Mouse (Mus musculus) neural tube, embryonic 11.5 days (tissue): ENCODE results near the gene Snx17. TPM values are rescaled to one million over a fixed set of nuclear protein-coding genes. Genes with fewer than 3 reads are reported as not detected.
"Not testable (repeated sequence)": the region's sequence is repeated elsewhere in the genome, so short reads cannot be mapped to it uniquely, and the experiment has no call there.

Experiments used
- ATAC-seq: fragments of 200-750 bp; cut with Nextera tagmentation; 2 replicates; pipeline ENCODE4 v1.8.0; 2017; ENCODE audit warnings: moderate number of reproducible peaks, mild to moderate bottlenecking, moderate TSS enrichment, moderate library complexity; ENCODE audit not compliant: insufficient read depth, low FRiP score, low TSS enrichment
- DNase-seq: peaks from one replicate; pipeline ENCODE4 v3.0.0-alpha.2; 2015; ENCODE audit warnings: low spot score
- H3K27ac ChIP-seq: fragments of 300-500 bp; sonication (generic); 2 replicates; pipeline ENCODE4 v1.5.1; 2014; ENCODE audit warnings: low read depth, mild to moderate bottlenecking, low read length
- H3K27me3 ChIP-seq: fragments of 300-500 bp; sonication (generic); 2 replicates; pipeline ENCODE4 v1.6.1; 2014; ENCODE audit warnings: mild to moderate bottlenecking, low read length, mixed read lengths; ENCODE audit not compliant: control insufficient read depth, insufficient read depth
- H3K36me3 ChIP-seq: fragments of 300-500 bp; sonication (generic); 2 replicates; pipeline ENCODE4 v1.6.1; 2014; ENCODE audit warnings: mild to moderate bottlenecking, low read length, moderate library complexity, mixed read lengths; ENCODE audit not compliant: control insufficient read depth, insufficient read depth
- H3K4me1 ChIP-seq: fragments of 300-500 bp; sonication (generic); 2 replicates; pipeline ENCODE4 v1.6.1; 2014; ENCODE audit warnings: low read length, mixed read lengths; ENCODE audit not compliant: control insufficient read depth, insufficient read depth
- H3K4me2 ChIP-seq: fragments of 300-500 bp; sonication (generic); 2 replicates; pipeline ENCODE4 v1.6.1; 2014; ENCODE audit warnings: low read depth, mild to moderate bottlenecking, moderate library complexity
- H3K4me3 ChIP-seq: fragments of 300-500 bp; sonication (generic); 2 replicates; pipeline ENCODE4 v1.5.1; 2014; ENCODE audit warnings: low read depth, low read length
- H3K9ac ChIP-seq: fragments of 300-500 bp; sonication (generic); 2 replicates; pipeline ENCODE4 v1.6.1; 2014; ENCODE audit warnings: mild to moderate bottlenecking, low read length
- H3K9me3 ChIP-seq: fragments of 300-500 bp; sonication (generic); 2 replicates; pipeline ENCODE4 v1.6.1; 2016; ENCODE audit warnings: low read length; ENCODE audit not compliant: control insufficient read depth
- WGBS: fragments of 180-500 bp; shearing (Covaris S2); extraction: QIAGEN DNeasy Blood & Tissue Kit; methylation state at CpG from one replicate; pipeline ENCODE4 v1.1.7; 2014; 5-methylcytosine and 5-hydroxymethylcytosine counted together
- polyA plus RNA-seq: library from polyadenylated mRNA; unstranded; fragments of >200 nt; fragmentation: Nextera tagmentation; extraction: Ambion mirVana; gene quantifications from 2 replicates; pipeline ENCODE4 v1.2.1, GENCODE M21; 2014

Gene Snx17
- polyA plus RNA-seq, 1 experiment from 2014 or later = 134 TPM

DNA sequence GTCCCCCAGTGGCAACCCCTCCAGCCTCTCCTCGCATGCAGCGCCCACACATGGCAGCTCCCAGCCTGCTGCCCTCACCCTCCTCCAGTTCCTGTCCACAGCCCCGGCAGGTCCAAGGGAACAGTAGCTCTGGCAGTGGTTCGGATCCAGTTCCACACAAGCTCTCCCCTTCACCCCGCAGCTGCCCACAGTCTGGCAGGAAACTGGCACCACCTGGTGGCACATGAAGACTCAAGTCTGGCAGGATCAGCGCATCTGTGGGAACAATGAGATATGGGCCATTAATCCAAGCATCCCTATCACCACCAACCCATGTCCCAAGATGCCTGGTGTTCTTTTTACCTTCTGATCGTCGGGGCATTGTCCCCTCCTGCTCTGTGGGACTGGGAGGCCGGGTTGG, 6.9 kb downstream of the Snx17 start:
- H3K4me2 ChIP-seq = no peak overlapping the region
- peaks cover 14% of the 10 kb centered on the region; the same call in 1 of the 2 replicates for H3K4me1 ChIP-seq
- peaks cover 37% of the 10 kb centered on the region for H3K36me3 ChIP-seq
- peaks cover 5% of the 10 kb centered on the region for H3K9me3 ChIP-seq
- no peak for ATAC-seq
- 87% methylated on average over 9 of the region's 9 CpGs for WGBS
- no peak for DNase-seq
- peak overlapping the region; percentile 12; the same call in 1 of the 2 replicates for H3K4me3 ChIP-seq
- H3K9ac ChIP-seq = no peak overlapping the region
- H3K27ac ChIP-seq = no peak overlapping the region; the same call in 1 of the 2 replicates
- H3K27me3 ChIP-seq = no peaks in the 10 kb centered on the region

DNA sequence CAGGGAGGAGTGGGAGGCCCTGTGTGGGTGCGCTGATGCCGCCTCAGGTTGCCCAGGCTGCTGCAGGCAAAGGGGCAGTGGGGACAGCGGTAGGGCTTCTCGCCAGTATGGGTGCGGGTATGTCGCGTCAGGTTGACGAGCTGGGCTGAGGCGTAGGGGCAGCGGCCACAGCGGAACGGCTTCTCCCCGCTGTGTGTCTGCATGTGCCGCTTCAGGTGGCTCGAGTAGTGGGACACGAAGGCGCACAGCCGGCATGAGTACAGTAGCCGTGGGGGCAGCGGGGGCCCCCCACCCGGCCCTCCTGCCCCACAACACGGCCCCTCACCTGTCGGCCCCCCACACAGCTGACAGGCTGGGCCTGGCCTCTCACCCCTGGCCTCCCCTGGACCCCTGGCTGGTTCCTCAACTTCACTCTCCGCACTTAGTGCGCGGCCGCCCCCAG, 7.3 kb downstream of the Snx17 start:
- H3K4me1 ChIP-seq = peaks cover 14% of the 10 kb centered on the region; the same call in 1 of the 2 replicates
- DNase-seq (no peak), ATAC-seq (no peak)
- H3K4me2 ChIP-seq = peak overlapping the region; percentile 89; the same call in 1 of the 2 replicates
- H3K27me3 ChIP-seq = no peaks in the 10 kb centered on the region
- H3K36me3 ChIP-seq = peaks cover 37% of the 10 kb centered on the region
- H3K4me3 ChIP-seq = peak overlapping the region; percentile 12; the same call in 1 of the 2 replicates
- WGBS = 90% methylated on average over 27 of the region's 27 CpGs
- H3K9ac ChIP-seq = no peak overlapping the region
- H3K9me3 ChIP-seq = peaks cover 5% of the 10 kb centered on the region
- no peak overlapping the region; the same call in 1 of the 2 replicates for H3K27ac ChIP-seq

DNA sequence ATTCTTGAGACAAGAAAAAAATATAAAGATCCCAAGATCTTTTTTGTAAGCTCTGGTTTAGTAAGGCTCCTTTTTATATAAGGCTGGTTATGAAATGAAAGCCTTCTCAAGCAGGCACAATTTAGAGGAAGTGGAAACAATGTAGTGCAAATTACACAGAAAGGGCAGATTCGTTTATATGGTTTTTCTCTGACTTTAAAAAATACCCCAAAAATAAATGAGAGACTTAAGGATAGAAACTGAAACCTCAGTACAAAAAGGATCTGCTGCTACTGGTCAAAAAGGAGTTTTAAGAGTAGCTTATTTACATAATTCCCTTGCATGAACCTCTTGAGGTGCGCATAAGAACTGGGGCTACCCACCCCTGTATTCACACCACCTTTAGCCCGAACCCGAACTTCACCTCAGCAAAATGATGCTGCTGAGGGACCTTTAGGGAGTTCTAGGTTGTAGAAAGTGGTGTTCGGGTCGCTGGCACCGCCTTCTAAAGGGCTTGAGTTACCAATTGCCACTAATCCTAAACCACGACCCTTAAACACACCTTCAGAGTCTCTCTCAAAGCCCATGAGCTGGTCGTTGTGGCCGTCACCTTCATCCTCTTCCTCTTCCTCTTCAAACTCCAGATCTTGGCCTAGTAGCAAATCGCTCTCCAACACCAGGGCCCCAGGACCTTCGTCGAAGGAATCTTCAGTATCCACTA, 8.2 kb downstream of the Snx17 start:
- Histone ChIP-seq H3K9ac (peak overlapping the region; percentile 88), H3K36me3 (peaks cover 39% of the 10 kb centered on the region), H3K27me3 (no peaks in the 10 kb centered on the region), H3K9me3 (peaks cover 5% of the 10 kb centered on the region), H3K27ac (peak overlapping the region; percentile 57; the same call in 1 of the 2 replicates), H3K4me2 (peak overlapping the region; percentile 89), H3K4me1 (peaks cover 14% of the 10 kb centered on the region; the same call in 1 of the 2 replicates), H3K4me3 (peak overlapping the region; percentile 81)
- no peak for ATAC-seq
- 24% methylated on average over 13 of the region's 13 CpGs for WGBS
- DNase-seq = no peak

DNA sequence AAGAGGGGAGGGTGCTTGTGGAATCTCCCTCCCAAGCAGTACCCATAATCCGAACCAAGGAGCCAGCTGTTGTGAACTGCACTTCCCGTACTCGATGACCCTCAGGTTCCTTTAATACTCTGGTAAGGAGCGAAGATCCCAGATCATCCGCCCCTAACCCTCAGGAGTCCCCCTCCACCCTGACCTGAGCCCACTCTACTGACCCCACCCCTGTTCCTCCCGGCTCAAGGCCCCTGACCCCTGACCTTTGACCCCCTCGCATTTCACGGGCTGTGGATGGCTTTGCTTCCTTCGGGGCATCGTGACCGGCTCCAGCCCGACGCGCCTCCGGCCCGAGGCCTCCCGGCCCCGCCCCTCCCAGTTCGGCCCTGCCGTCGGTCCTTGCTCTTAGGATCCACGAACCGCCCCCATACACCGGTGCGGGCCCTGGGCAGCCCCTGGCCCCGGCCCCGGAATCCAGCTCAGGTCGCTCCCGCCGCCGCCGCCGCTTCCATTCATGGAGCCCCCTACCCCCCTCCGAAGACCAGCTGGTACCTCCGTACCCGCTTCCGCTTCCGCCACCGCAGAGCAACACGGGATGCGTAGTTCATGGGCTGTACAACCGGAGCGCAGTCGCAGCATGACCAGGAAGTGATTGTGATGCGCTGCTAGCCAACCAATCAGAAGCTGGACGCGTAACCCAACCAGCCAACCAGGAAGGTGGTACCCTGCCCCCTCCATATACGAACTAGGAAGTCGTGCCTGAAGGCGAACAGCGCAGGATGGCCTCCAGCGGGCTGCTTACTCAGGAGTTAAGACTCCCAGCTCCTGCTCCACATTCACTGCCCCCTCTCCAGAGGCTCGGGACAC, 8.9 kb downstream of the Snx17 start, which contains the start of gene Zfp513:
Gene Zfp513, minus strand, starts transcription at position 562 of the 849 bp plus-strand sequence.
- Histone ChIP-seq H3K9me3 (peaks cover 5% of the 10 kb centered on the region), H3K36me3 (peaks cover 36% of the 10 kb centered on the region)
- ATAC-seq = peak; percentile 96

DNA sequence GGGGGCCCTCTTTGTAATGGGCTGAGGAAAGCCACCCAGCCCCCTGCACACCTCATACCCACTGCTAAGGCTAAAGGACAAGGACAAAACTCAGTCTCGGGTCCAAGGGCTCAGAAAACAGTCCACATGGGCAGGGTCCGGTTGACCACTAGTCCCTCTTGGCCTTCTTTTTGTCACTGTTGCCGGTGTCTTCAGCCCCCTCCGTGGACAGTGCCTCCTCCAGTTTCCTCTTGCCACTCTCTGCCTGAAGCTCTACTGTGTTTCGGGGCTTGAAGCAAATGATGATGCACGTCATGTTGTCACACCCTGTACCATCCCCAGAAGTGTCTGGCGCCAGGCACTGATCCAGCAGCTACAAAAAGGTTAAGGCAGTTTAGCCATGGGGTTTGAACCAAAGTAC, 9.9 kb downstream of the Snx17 start:
- Histone ChIP-seq H3K4me2 (peak overlapping the region; percentile 70), H3K9me3 (peaks cover 5% of the 10 kb centered on the region), H3K9ac (peak overlapping the region; percentile 67; the same call in 1 of the 2 replicates), H3K36me3 (peaks cover 33% of the 10 kb centered on the region), H3K27ac (peak overlapping the region; percentile 76; the same call in 1 of the 2 replicates), H3K4me1 (peaks cover 14% of the 10 kb centered on the region; the same call in 1 of the 2 replicates), H3K4me3 (peak overlapping the region; percentile 81), H3K27me3 (no peaks in the 10 kb centered on the region)
- 80% methylated on average over 7 of the region's 7 CpGs for WGBS
- no peak for DNase-seq
- ATAC-seq = no peak

More for the DNA sequence above, 8.9 kb downstream of the Snx17 start, which contains the start of gene Zfp513:
- H3K27me3 ChIP-seq = no peaks in the 10 kb centered on the region
- under 1% methylated on average over 53 of the region's 53 CpGs for WGBS
- peak within 1 kb of the TSS; percentile 81 for H3K4me3 ChIP-seq
- H3K27ac ChIP-seq = peak within 1 kb of the TSS; percentile 76
- H3K4me2 ChIP-seq = peak within 1 kb of the TSS; percentile 89
- peaks cover 14% of the 10 kb centered on the region; the same call in 1 of the 2 replicates for H3K4me1 ChIP-seq
- peak; percentile 96 for DNase-seq
- H3K9ac ChIP-seq = peak within 1 kb of the TSS; percentile 88

DNA sequence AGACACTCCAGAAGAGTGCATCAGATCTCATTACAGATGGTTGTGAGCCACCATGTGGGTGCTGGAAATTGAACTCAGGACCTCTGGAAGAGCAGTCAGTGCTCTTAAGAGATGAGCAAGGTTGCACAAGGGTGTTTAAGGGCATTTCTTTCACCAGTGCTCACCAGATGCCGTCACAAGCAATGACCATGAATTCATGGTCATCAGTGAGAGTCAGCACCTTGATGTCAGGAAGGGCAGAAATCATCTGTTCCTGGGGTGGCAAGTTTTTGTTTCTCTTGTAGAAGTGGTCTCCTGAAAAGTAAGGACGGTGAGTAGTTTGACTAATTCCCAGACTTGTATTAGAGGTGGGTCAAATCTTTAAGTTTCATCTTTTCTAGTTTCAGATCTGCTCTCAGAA, 10.8 kb downstream of the Snx17 start:
- no peak overlapping the region for H3K4me3 ChIP-seq

DNA sequence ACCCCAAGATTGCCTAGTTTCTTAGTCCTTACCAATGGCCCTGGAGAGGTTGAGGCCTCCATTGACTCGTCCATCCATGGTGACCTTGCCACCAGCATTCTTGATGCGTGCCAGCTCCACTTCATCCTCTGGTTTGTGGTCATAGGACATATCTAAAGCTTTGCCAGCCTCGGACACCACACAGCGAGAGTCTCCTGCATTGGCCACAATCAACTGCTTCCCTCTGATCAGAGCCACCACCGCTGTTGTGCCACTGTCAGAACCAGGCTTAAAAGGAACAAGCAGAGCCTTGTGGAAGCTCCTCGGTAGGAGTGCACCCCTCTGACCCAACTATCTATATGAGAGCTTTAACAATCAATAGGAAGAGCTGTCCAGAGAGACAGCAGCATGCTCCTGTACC, 11.4 kb downstream of the Snx17 start:
- no peaks in the 10 kb centered on the region for H3K27me3 ChIP-seq
- peaks cover 14% of the 10 kb centered on the region; the same call in 1 of the 2 replicates for H3K4me1 ChIP-seq
- no peak for ATAC-seq
- H3K9me3 ChIP-seq = peaks cover 5% of the 10 kb centered on the region
- H3K9ac ChIP-seq = no peak overlapping the region
- WGBS = 95% methylated on average over 6 of the region's 6 CpGs
- peaks cover 24% of the 10 kb centered on the region for H3K36me3 ChIP-seq
- no peak overlapping the region for H3K4me2 ChIP-seq
- DNase-seq = no peak
- no peak overlapping the region for H3K27ac ChIP-seq
- H3K4me3 ChIP-seq = no peak overlapping the region

More for the DNA sequence above, 10.8 kb downstream of the Snx17 start:
- no peak for ATAC-seq
- H3K9me3 ChIP-seq = peaks cover 5% of the 10 kb centered on the region
- no peak overlapping the region for H3K27ac ChIP-seq
- peaks cover 29% of the 10 kb centered on the region for H3K36me3 ChIP-seq
- no peak overlapping the region for H3K9ac ChIP-seq
- H3K4me1 ChIP-seq = peaks cover 14% of the 10 kb centered on the region; the same call in 1 of the 2 replicates
- no peaks in the 10 kb centered on the region for H3K27me3 ChIP-seq
- H3K4me2 ChIP-seq = no peak overlapping the region
- 89% methylated on average over 2 of the region's 2 CpGs for WGBS
- DNase-seq = no peak

DNA sequence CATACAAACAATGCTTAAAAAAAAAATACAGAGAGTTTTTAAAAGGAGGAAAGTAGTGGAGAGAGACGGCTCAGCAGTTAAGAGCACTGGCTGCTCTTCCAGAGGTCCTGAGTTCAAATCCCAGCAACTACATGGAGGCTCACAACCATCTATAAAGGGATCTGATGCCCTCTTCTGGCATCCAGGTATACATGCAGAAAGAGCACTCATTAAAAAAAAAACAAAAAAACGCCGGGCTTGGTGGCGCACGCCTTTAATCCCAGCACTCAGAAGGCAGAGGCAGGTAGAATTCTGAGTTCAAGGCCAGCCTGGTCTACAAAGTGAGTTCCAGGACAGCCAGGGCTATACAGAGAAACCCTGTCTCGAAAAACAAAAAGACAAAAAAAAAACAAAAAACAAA, 23.5 kb downstream of the Snx17 start:
- not testable (repeated sequence) for H3K4me1 ChIP-seq, H3K4me2 ChIP-seq, ATAC-seq, DNase-seq, H3K9me3 ChIP-seq, H3K4me3 ChIP-seq, H3K9ac ChIP-seq, H3K36me3 ChIP-seq, H3K27me3 ChIP-seq, H3K27ac ChIP-seq
- WGBS = 87% methylated on average over 6 of the region's 6 CpGs
